Mouse (Mus musculus) liver, embryonic 13.5 days (tissue): ENCODE results near the gene Fam173a. TPM values are rescaled to one million over a fixed set of nuclear protein-coding genes. Genes with fewer than 3 reads are reported as not detected.

ENCODE experiments used
- ATAC-seq: fragments of 200-750 bp; cut with Nextera tagmentation; 2 replicates; pipeline ENCODE4 v1.8.0; 2017; ENCODE audit warnings: low read depth, mild to moderate bottlenecking, moderate number of reproducible peaks, moderate library complexity
- DNase-seq: peaks from one replicate; pipeline ENCODE4 v3.0.0; 2022
- H3K27ac ChIP-seq: fragments of 300-500 bp; sonication (generic); 2 replicates; pipeline ENCODE4 v1.5.1; 2015; ENCODE audit warnings: moderate library complexity, mild to moderate bottlenecking, inconsistent platforms
- H3K27me3 ChIP-seq: fragments of 300-500 bp; sonication (generic); 2 replicates; pipeline ENCODE4 v1.6.1; 2015; ENCODE audit warnings: mild to moderate bottlenecking, inconsistent platforms
- H3K36me3 ChIP-seq: fragments of 300-500 bp; sonication (generic); 2 replicates; pipeline ENCODE4 v1.6.1; 2015; ENCODE audit warnings: mild to moderate bottlenecking, inconsistent platforms
- H3K4me1 ChIP-seq: fragments of 300-500 bp; sonication (generic); replicated peaks from 2 replicates; pipeline ENCODE4 v1.6.1; 2015; ENCODE audit warnings: inconsistent platforms
- H3K4me2 ChIP-seq: fragments of 300-500 bp; sonication (generic); 2 replicates; pipeline ENCODE4 v1.6.1; 2015; ENCODE audit warnings: inconsistent platforms, mild to moderate bottlenecking, moderate library complexity
- H3K4me3 ChIP-seq: fragments of 300-500 bp; sonication (generic); replicated peaks from 2 replicates; pipeline ENCODE4 v1.5.1; 2015; ENCODE audit warnings: mild to moderate bottlenecking, inconsistent platforms
- H3K9ac ChIP-seq: fragments of 300-500 bp; sonication (generic); 2 replicates; pipeline ENCODE4 v1.6.1; 2015; ENCODE audit warnings: mild to moderate bottlenecking, inconsistent platforms
- H3K9me3 ChIP-seq: fragments of 300-500 bp; sonication (generic); replicated peaks from 2 replicates; pipeline ENCODE4 v1.6.1; 2016; ENCODE audit warnings: inconsistent platforms
- WGBS: fragments of 180-500 bp; shearing (Covaris S2); methylation state at CpG from one replicate; pipeline ENCODE4 v1.1.7; 2015; ENCODE audit not compliant: insufficient replicate concordance; 5-methylcytosine and 5-hydroxymethylcytosine counted together
- polyA plus RNA-seq: library from polyadenylated mRNA; unstranded; fragments of >200 nt; fragmentation: Nextera tagmentation; extraction: Ambion mirVana; gene quantifications from 2 replicates; pipeline ENCODE4 v1.2.1, GENCODE M21; 2015

Gene Fam173a
- polyA plus RNA-seq, 1 experiment from 2014 or later = 61.8 TPM

DNA sequence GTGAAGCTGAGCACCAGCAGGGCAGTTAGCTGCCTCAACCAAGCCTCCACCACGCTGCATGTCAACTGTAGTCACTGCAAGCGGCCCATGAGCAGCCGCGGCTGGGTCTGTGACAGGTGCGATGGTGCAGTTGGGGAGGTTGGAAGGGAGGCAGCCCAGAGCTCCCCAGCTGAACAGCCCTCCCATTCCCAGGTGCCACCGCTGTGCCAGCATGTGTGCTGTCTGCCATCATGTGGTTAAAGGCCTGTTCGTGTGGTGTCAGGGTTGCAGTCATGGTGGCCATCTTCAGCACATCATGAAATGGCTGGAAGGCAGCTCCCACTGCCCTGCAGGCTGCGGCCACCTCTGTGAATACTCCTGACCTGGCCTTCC is 35.5 kb upstream of the Fam173a start:
- Histone ChIP-seq H3K36me3 (peaks cover 56% of the 10 kb centered on the region), H3K4me1 (peaks cover 70% of the 10 kb centered on the region), H3K27me3 (no peaks in the 10 kb centered on the region), H3K27ac (peak overlapping the region; percentile 78), H3K4me3 (peak overlapping the region; percentile 85), H3K4me2 (peak overlapping the region; percentile 99), H3K9me3 (no peaks in the 10 kb centered on the region), H3K9ac (peak overlapping the region; percentile 81)
- no peak for ATAC-seq
- WGBS = 83% methylated on average over 8 of the region's 8 CpGs
- no peak for DNase-seq

DNA sequence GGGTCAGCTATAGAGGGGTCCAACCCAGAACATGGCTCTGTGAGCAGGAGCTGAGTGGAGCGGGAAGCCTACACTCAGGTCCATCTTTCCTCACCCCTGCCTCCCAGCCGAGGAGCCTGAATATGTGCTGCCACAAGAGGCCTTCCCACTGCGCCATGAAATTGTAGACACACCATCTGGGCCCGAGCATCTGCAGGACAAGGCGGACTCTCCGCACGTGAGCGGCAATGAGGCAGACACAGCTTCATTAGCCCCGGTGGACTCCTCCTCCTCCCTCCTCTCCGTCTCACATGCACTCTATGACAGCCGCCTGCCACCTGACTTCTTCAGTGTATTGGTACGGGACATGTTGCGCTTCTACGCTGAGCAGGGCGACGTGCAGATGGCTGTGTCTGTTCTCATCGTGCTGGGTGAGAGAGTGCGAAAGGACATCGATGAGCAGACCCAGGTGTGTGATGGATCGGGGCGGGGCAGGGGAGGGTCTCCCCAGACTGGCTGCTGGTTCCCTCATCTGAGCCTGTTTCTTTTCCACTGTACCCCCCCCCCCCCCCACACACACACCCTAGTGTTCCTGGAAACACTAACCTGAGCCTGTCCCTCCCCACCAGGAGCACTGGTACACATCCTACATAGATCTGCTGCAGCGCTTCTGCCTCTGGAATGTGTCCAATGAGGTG is 35.0 kb upstream of the Fam173a start:
- ATAC-seq (no peak), DNase-seq (no peak)
- H3K27ac ChIP-seq = peak overlapping the region; percentile 78; the same call in 1 of the 2 replicates
- 0 out of 2 replicates have a peak, but pooled peaks cover under 1% of the 10 kb centered on the region for H3K27me3 ChIP-seq
- peaks cover 73% of the 10 kb centered on the region for H3K4me1 ChIP-seq
- H3K36me3 ChIP-seq = peaks cover 56% of the 10 kb centered on the region
- peak overlapping the region; percentile 99; the same call in 1 of the 2 replicates for H3K4me2 ChIP-seq
- H3K9ac ChIP-seq = no peak overlapping the region; the same call in 1 of the 2 replicates
- 85% methylated on average over 22 of the region's 22 CpGs for WGBS
- peak overlapping the region; percentile 85; the same call in 1 of the 2 replicates for H3K4me3 ChIP-seq
- no peaks in the 10 kb centered on the region for H3K9me3 ChIP-seq

DNA sequence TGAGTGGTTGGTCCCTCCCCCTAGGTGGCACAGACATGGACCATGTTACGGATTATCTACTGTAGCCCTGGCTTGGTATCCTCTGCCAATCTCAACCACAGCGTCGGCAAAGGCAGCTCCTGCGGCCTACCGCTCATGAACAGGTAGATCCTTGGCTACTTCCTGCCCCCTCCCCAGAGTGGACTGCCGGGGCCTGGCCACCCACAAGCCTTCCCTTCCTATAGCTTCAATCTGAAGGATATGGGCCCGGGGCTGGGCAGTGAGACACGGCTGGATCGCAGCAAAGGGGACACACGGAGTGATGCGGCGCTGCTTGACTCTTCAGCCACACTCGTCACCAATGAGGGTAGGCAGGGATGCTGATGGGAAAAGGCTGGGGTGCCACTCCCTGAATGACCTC is 34.3 kb upstream of the Fam173a start:
- WGBS = 88% methylated on average over 13 of the region's 13 CpGs
- H3K4me1 ChIP-seq = peaks cover 72% of the 10 kb centered on the region
- peaks cover 56% of the 10 kb centered on the region for H3K36me3 ChIP-seq

DNA sequence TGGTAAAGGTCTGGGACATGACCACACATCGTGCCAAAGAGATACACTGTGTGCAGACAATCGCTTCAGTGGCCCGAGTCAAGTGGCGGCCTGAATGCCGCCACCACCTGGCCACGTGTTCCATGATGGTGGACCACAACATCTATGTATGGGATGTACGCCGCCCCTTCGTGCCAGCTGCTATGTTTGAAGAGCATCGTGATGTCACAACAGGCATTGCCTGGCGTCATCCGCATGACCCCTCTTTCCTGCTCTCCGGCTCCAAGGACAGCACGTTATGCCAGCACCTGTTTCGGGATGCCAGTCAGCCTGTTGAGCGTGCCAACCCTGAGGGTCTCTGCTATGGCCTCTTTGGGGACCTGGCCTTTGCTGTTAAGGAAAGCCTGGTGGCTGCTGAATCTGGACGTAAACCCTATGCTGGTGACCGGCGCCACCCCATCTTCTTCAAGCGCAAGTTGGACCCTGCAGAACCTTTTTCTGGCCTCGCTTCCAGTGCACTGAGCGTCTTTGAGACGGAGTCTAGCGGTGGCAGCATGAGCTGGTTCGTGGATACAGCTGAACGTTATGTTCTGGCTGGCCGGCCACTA is 33.4 kb upstream of the Fam173a start:
- ATAC-seq = no peak
- DNase-seq = no peak
- Histone ChIP-seq H3K4me1 (peaks cover 63% of the 10 kb centered on the region), H3K9me3 (no peaks in the 10 kb centered on the region), H3K9ac (no peak overlapping the region), H3K4me2 (no peak overlapping the region), H3K4me3 (no peak overlapping the region), H3K27me3 (peaks cover 15% of the 10 kb centered on the region), H3K36me3 (peaks cover 47% of the 10 kb centered on the region), H3K27ac (no peak overlapping the region; the same call in 1 of the 2 replicates)
- WGBS = 86% methylated on average over 27 of the region's 27 CpGs

More for the DNA sequence above, 34.3 kb upstream of the Fam173a start:
- DNase-seq (no peak), ATAC-seq (no peak)
- Histone ChIP-seq H3K9me3 (no peaks in the 10 kb centered on the region), H3K4me3 (no peak overlapping the region), H3K27me3 (peaks cover 7% of the 10 kb centered on the region), H3K9ac (no peak overlapping the region), H3K27ac (no peak overlapping the region), H3K4me2 (no peak overlapping the region)

DNA sequence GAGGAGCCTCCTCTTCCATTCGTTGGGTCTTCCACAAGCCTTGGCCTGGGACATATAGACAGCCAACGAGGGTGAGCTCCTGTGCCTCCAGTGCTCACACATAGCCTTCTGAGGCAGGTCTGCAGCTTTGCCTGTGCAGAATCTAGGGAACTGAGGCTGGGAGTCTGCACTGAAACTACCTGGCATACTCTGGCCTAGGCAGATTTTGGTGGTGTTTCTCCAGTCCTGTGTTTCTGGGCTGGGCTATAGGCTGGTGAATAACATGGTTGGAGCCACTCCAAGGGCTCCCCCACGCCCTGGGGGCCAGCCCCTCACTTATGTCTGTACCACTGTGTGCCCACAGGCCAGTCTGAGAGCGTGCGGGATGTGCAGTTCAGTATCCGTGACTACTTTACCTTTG is 32.6 kb upstream of the Fam173a start:
- peaks cover 39% of the 10 kb centered on the region for H3K36me3 ChIP-seq
- H3K27me3 ChIP-seq = peaks cover 22% of the 10 kb centered on the region
- H3K9me3 ChIP-seq = no peaks in the 10 kb centered on the region
- 81% methylated on average over 6 of the region's 6 CpGs for WGBS
- H3K4me3 ChIP-seq = peak overlapping the region; percentile 79
- H3K4me1 ChIP-seq = peaks cover 55% of the 10 kb centered on the region
- H3K4me2 ChIP-seq = peak overlapping the region; percentile 93
- DNase-seq (no peak), ATAC-seq (no peak)
- no peak overlapping the region for H3K27ac ChIP-seq
- peak overlapping the region; percentile 83 for H3K9ac ChIP-seq

DNA sequence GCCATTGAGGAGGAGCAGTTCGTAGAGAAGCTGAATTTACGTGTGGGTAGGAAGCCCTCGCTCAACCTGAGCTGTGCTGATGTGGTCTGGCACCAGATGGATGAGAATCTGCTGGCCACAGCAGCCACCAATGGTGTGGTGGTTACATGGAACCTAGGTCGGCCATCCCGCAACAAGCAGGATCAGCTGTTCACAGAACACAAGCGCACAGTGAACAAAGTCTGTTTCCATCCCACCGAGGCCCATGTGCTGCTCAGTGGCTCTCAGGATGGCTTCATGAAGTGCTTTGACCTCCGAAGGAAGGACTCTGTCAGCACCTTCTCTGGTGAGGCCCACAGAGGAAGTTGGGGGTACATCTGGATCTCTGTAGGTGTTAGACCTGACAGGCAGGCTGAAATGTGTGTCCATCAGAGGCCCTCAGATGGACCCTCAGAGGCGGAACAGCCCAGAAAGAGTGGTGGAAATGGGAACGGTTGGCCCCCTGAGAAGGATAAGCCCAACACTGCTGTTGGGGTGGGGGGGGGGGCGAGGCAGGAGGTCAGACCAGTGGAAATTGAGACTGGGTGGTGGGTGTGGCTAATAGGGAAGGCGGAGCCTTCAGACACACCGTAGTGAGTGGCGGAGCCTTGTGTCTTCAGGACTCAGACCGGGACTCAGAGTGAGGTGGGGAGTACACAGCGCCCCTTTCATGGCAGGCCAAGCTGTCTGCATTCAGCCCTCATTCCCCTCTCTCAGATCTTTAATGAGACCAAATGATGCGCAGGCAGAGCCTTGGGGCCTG is 31.9 kb upstream of the Fam173a start:
- Histone ChIP-seq H3K36me3 (peaks cover 32% of the 10 kb centered on the region), H3K27me3 (peaks cover 30% of the 10 kb centered on the region), H3K4me1 (peaks cover 50% of the 10 kb centered on the region), H3K9me3 (no peaks in the 10 kb centered on the region), H3K27ac (peak overlapping the region; percentile 81), H3K9ac (peak overlapping the region; percentile 83), H3K4me3 (peak overlapping the region; percentile 79), H3K4me2 (peak overlapping the region; percentile 93)
- ATAC-seq (no peak), DNase-seq (no peak)
- 53% methylated on average over 17 of the region's 17 CpGs for WGBS

DNA sequence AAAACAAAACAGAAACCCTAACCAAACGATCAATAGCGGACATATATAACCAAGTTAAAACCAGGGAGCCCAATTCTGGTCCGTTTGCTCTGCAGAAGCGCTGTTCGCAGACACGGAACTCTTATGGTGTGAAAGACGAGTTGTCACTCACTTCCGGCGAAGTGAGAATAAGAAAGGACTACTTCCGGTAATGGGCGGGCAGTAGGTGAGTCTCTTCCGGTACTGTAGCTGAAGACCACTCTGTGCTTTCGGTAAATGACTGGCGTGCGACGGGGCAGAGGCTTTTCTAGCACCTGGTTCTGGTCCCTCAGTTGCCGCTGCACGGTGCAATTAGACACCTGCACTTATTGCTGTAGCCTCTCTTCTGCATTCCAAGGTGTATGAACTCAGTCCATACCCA is 30.8 kb upstream of the Fam173a start, which contains the start of gene Wdr24:
Gene Wdr24 (plus strand): TSS at position 176 of the 400 bp plus-strand sequence.
- ATAC-seq = peak; percentile 62
- Histone ChIP-seq H3K4me2 (peak within 1 kb of the TSS; percentile 93), H3K27me3 (peaks cover 41% of the 10 kb centered on the region), H3K27ac (peak within 1 kb of the TSS; percentile 81), H3K36me3 (peaks cover 31% of the 10 kb centered on the region), H3K4me3 (peak within 1 kb of the TSS; percentile 79), H3K4me1 (peaks cover 48% of the 10 kb centered on the region), H3K9ac (peak within 1 kb of the TSS; percentile 83), H3K9me3 (no peaks in the 10 kb centered on the region)
- under 1% methylated on average over 18 of the region's 18 CpGs for WGBS
- DNase-seq = peak; percentile 71

DNA sequence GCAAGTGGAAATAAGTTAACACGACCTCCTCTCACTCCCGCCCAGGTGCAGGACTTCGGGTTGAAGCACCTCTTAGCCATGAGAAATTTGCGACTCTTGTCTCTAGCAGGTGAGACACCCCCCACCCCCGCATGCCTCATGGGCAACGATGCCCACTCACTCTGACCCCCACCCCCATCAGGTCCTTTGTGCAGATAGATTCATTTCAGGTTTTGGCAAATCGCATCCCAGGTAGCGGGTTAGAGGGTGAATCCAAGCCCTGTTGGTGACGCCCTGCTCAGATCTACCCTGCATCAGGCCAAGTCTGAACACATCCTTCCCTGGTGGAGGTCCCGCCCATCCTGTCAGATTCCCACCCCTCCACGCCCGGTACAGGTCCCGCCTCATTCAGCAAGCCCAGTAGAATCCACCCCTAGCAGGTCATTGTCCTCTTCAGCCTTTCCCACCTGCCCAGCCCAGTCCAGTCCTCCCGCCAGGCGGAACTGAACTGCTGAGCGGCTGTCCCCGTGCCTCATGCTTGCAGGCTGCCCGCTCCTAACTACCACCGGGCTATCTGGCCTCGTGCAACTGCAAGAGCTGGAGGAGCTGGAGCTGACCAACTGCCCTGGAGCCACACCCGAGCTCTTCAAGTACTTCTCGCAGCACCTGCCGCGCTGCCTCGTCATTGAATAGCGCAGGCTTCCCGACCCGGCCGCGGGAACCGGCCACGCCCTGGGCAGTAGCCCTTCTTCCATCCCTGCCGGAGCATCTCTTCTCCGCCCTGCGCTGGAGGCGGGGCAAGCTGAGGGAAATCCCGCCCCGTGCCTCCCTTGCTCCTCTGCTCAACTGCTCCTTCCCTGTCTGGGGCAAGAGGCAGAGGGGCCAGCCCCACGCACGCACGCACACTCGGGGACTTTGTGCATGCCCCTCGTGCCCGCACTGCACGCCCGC is 26.4 kb upstream of the Fam173a start:
- 7% methylated on average over 46 of the region's 46 CpGs for WGBS
- H3K27ac ChIP-seq = no peak overlapping the region
- no peaks in the 10 kb centered on the region for H3K36me3 ChIP-seq
- H3K9ac ChIP-seq = peak overlapping the region; percentile 22; the same call in 1 of the 2 replicates
- peak overlapping the region; percentile 28 for H3K4me3 ChIP-seq
- DNase-seq (no peak), ATAC-seq (peak; percentile 66)
- peaks cover 19% of the 10 kb centered on the region for H3K4me1 ChIP-seq
- peaks cover 84% of the 10 kb centered on the region for H3K27me3 ChIP-seq
- peak overlapping the region; percentile 38 for H3K4me2 ChIP-seq
- no peaks in the 10 kb centered on the region for H3K9me3 ChIP-seq

DNA sequence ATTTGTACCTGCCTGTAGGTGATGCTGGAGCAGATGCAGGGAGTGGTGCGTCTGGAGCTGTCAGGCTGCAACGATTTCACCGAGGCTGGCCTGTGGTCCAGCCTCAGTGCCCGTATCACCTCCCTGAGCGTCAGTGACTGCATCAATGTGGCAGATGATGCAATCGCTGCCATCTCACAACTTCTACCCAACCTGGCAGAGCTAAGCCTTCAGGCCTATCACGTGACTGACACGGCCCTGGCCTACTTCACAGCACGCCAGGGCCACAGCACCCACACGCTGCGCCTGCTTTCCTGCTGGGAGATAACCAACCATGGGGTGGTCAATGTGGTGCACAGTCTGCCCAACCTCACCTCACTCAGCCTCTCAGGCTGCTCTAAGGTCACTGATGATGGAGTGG is 25.0 kb upstream of the Fam173a start:
- H3K4me1 ChIP-seq = peaks cover 11% of the 10 kb centered on the region
- no peaks in the 10 kb centered on the region for H3K9me3 ChIP-seq
- H3K27me3 ChIP-seq = peaks cover 96% of the 10 kb centered on the region
- no peak for ATAC-seq
- WGBS = 70% methylated on average over 11 of the region's 11 CpGs
- H3K36me3 ChIP-seq = no peaks in the 10 kb centered on the region
- no peak overlapping the region for H3K9ac ChIP-seq
- no peak overlapping the region for H3K27ac ChIP-seq
- no peak overlapping the region for H3K4me3 ChIP-seq
- no peak overlapping the region for H3K4me2 ChIP-seq
- DNase-seq = no peak

DNA sequence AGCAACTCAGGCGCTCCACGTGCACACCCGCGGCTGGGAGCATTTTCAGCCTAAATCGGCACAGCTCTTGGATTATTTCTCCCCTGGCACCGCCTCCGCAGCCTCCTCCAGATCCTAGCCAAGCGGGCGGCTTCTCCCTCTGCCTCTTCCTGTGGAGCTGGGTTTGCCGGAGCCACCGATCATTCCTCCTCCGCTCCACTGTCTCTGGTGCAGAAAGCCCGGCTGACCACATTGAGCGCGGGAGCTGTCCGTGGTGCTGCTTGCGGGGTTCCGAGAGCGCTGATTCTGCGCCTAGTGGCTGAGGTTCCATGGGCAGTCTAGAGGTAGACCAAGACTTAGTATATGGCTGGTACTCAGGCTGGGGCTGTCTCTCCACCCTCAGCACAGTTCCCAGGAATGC is 20.8 kb upstream of the Fam173a start:
- Histone ChIP-seq H3K9ac (no peak overlapping the region), H3K9me3 (no peaks in the 10 kb centered on the region), H3K4me3 (no peak overlapping the region), H3K4me1 (peaks cover 13% of the 10 kb centered on the region), H3K27ac (no peak overlapping the region), H3K4me2 (no peak overlapping the region), H3K36me3 (no peaks in the 10 kb centered on the region), H3K27me3 (peaks cover 98% of the 10 kb centered on the region)
- DNase-seq (peak; percentile 63), ATAC-seq (peak; percentile 35; the same call in 1 of the 2 replicates)
- WGBS = 3% methylated on average over 20 of the region's 20 CpGs
